Mouse (Mus musculus) lung, adult 2 months (tissue): ENCODE data around the gene Erbb2.

ENCODE experiments used
- CTCF ChIP-seq: fragments of 200-500 bp; IDR thresholded peaks from 2 replicates; pipeline ENCODE4 v1.5.1; 2011; ENCODE audit warnings: mild to moderate bottlenecking, low read length, control low read depth; ENCODE audit not compliant: insufficient read depth
- POLR2A ChIP-seq: fragments of 200-500 bp; IDR thresholded peaks from 2 replicates; pipeline ENCODE4 v1.6.1; 2011; ENCODE audit warnings: low read depth, mild to moderate bottlenecking, control low read depth, low read length, borderline replicate concordance; ENCODE audit errors: extremely low read depth

DNA sequence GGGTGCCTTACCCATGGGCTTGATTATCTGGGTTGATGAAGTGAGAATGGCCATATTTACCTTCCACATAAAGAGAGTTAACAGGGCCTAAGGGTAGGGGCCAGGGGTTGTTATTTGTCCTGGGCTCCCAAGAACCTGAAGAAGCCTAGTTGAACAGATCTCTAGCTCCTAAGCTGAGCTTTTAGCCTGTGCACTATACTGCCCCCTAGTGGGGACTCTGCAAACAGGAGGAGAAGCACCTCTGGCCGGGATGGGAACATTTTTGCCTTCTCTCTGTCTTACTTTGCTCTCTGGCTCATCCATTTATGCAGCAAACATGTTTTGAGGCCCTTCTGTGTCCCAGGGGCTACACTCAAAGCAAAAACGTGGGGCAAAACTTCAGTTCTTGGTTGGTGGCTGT, 39.9 kb upstream of the Erbb2 start:
- TF ChIP-seq POLR2A (no peak), CTCF (peak; percentile 83)
